Mouse (Mus musculus) embryonic facial prominence, embryonic 11.5 days (tissue): ENCODE measurements around the gene Spock1. TPM values are rescaled to one million over a fixed set of nuclear protein-coding genes. Genes with fewer than 3 reads are reported as not detected.

ENCODE experiments used
- ATAC-seq: fragments of 200-750 bp; cut with Nextera tagmentation; replicated peaks from 2 replicates; pipeline ENCODE4 v1.8.0; 2017; ENCODE audit warnings: low read depth; ENCODE audit not compliant: insufficient number of reproducible peaks, low FRiP score, low TSS enrichment
- DNase-seq: peaks from one replicate; pipeline ENCODE4 v3.0.0-alpha.2; 2015; ENCODE audit warnings: low spot score
- H3K27ac ChIP-seq: fragments of 300-500 bp; sonication (generic); replicated peaks from 2 replicates; pipeline ENCODE4 v1.5.1; 2014; ENCODE audit warnings: mild to moderate bottlenecking, low read depth, low read length, control low read depth
- H3K27me3 ChIP-seq: fragments of 300-500 bp; sonication (generic); 2 replicates; pipeline ENCODE4 v1.6.1; 2014; ENCODE audit warnings: mild to moderate bottlenecking, low read length, moderate library complexity, mixed read lengths; ENCODE audit not compliant: control insufficient read depth, insufficient read depth
- H3K36me3 ChIP-seq: fragments of 300-500 bp; sonication (generic); replicated peaks from 2 replicates; pipeline ENCODE4 v1.6.1; 2014; ENCODE audit warnings: low read depth, mild to moderate bottlenecking, low read length, moderate library complexity, mixed read lengths; ENCODE audit not compliant: control insufficient read depth, insufficient read depth
- H3K4me1 ChIP-seq: fragments of 300-500 bp; sonication (generic); 2 replicates; pipeline ENCODE4 v1.6.1; 2014; ENCODE audit warnings: low read length, mixed read lengths; ENCODE audit not compliant: control insufficient read depth, insufficient read depth
- H3K4me2 ChIP-seq: fragments of 300-500 bp; sonication (generic); 2 replicates; pipeline ENCODE4 v1.6.1; 2014; ENCODE audit warnings: low read depth, mild to moderate bottlenecking, control low read depth, low read length, moderate library complexity
- H3K4me3 ChIP-seq: fragments of 300-500 bp; sonication (generic); 2 replicates; pipeline ENCODE4 v1.5.1; 2014; ENCODE audit warnings: low read depth, low read length, control low read depth
- H3K9ac ChIP-seq: fragments of 300-500 bp; sonication (generic); replicated peaks from 2 replicates; pipeline ENCODE4 v1.6.1; 2014; ENCODE audit warnings: mild to moderate bottlenecking, control low read depth, low read length
- H3K9me3 ChIP-seq: fragments of 300-500 bp; sonication (generic); replicated peaks from 2 replicates; pipeline ENCODE4 v1.6.1; 2016; ENCODE audit warnings: mild to moderate bottlenecking, low read length, inconsistent platforms, mixed read lengths; ENCODE audit not compliant: control insufficient read depth
- WGBS: fragments of 180-500 bp; shearing (Covaris S2); extraction: QIAGEN DNeasy Blood & Tissue Kit; methylation state at CpG from one replicate; pipeline ENCODE4 v1.1.7; 2014; 5-methylcytosine and 5-hydroxymethylcytosine counted together
- polyA plus RNA-seq: library from polyadenylated mRNA; unstranded; fragments of >200 nt; fragmentation: Nextera tagmentation; extraction: Ambion mirVana; gene quantifications from 2 replicates; pipeline ENCODE4 v1.2.1, GENCODE M21; 2014

Spock1 gene
- polyA plus RNA-seq, 1 experiment from 2014 or later: 7.6 TPM

DNA sequence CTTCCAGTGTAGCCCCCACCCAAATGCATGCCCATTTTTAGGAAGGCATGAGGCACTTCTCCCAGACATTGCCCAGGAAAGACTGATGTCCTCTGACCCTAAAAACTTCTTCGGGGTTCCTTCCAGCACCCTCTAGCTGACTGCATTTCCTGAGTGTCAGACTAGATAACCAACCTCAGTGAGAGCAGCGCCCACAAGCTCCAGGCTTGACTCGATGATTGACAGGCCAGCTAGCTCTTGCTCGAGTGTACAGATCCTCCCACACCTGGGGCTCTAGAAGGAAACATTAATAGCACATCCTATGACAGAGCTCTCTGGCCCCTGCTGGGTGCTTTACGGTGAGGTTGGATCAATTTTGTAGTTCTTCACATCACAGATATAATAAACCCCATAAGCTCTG lies 219.2 kb downstream of the Spock1 start:
- H3K9me3 ChIP-seq: no peaks in the 10 kb centered on the region
- H3K4me2 ChIP-seq: no peak overlapping the region
- no peak overlapping the region for H3K4me3 ChIP-seq
- ATAC-seq (no peak), DNase-seq (no peak)
- H3K4me1 ChIP-seq: no peaks in the 10 kb centered on the region
- H3K9ac ChIP-seq: no peak overlapping the region
- H3K36me3 ChIP-seq: no peaks in the 10 kb centered on the region
- no peak overlapping the region for H3K27ac ChIP-seq
- H3K27me3 ChIP-seq: no peaks in the 10 kb centered on the region
- 73% methylated on average over 5 of the region's 5 CpGs for WGBS

DNA sequence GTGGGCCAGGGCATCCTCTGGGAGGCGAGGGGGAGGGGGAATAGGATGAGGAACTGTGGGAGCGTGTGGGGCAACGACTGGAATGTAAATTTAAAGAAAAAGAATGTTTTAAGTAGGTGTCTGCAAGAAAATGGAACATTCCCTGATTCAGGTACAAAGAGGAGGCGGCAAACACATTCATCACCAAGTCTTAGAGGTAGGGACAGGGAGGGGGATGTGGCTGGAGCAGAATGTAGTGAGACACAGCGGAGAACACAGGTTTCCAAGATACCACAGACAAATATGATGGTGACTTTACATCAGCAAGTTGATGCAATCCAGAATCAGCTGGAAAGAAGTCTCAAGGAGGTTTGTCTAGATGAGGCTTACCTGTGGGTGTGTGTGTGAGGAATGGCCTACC lies 221.7 kb downstream of the Spock1 start:
- Histone ChIP-seq H3K27me3 (no peaks in the 10 kb centered on the region), H3K9ac (no peak overlapping the region), H3K27ac (no peak overlapping the region), H3K9me3 (no peaks in the 10 kb centered on the region), H3K4me1 (no peaks in the 10 kb centered on the region), H3K36me3 (no peaks in the 10 kb centered on the region), H3K4me3 (no peak overlapping the region), H3K4me2 (no peak overlapping the region)
- ATAC-seq: no peak
- WGBS: 75% methylated on average over 5 of the region's 5 CpGs
- DNase-seq: no peak

DNA sequence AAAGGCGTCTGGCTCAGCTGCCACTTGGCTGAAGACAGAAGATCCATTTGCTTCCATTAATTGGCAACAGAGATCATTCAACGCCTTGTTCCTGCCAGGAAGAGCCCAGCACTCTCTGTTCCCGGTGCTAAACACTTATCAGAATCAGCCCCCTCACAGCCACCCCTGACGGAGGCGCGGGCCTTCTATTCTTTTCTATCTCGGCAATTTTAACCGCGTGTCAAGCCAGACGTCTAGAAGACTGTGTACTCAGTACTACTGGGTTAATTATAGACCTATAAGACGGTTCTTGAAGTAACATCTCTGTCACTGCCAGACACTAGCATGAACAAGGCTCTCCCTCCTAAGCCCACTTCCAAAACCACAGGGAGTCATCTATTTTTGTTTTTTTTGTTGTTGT lies 222.9 kb downstream of the Spock1 start:
- WGBS: 68% methylated on average over 11 of the region's 11 CpGs
- no peak for ATAC-seq
- Histone ChIP-seq H3K4me3 (no peak overlapping the region), H3K4me2 (no peak overlapping the region), H3K4me1 (no peaks in the 10 kb centered on the region), H3K27ac (no peak overlapping the region), H3K36me3 (no peaks in the 10 kb centered on the region), H3K9me3 (no peaks in the 10 kb centered on the region), H3K27me3 (no peaks in the 10 kb centered on the region), H3K9ac (no peak overlapping the region)
- no peak for DNase-seq

DNA sequence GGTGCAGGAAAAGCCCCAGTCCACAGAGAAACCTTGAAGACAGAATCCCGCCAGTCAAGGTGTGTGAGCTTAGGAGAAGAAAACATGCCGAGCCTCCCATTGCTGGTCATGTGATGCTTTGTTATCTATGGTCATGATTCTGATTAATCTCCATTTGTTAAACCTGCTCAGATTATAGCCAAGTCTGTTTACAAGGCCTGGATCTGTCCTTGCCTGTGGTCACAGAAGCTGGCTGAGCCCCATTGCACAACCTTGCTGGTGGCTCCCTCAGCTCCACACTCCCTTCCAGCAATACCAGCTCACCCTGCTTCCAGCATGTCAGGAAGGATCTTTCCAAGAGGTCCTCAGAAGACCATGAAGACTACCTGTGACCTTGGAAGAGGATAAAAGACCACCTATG lies 228.5 kb downstream of the Spock1 start:
- ATAC-seq (no peak), DNase-seq (no peak)
- H3K4me2 ChIP-seq: no peak overlapping the region
- H3K36me3 ChIP-seq: no peaks in the 10 kb centered on the region
- no peak overlapping the region for H3K27ac ChIP-seq
- H3K4me3 ChIP-seq: no peak overlapping the region
- H3K9ac ChIP-seq: no peak overlapping the region
- 82% methylated on average over 2 of the region's 2 CpGs for WGBS
- H3K4me1 ChIP-seq: no peaks in the 10 kb centered on the region
- no peaks in the 10 kb centered on the region for H3K27me3 ChIP-seq
- H3K9me3 ChIP-seq: no peaks in the 10 kb centered on the region

DNA sequence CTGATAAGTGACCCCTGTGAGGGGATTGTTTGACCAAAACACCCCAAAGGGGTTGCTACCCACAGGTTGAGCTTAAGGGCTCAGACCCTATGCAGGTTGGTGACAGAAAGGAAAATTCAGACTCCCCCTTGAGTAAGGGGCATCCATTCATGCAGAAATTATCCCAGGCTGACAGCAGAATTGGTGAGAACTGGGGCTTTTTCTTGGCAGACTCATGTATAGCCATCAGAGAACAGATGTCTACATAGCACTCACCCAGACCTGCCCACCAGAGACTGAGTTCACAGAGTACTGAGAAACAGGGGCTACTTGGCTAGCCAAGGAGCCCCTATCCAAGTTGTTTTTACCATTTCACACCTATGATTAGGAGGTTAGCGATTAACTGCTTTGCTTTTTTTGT lies 231.3 kb downstream of the Spock1 start:
- Histone ChIP-seq H3K4me2 (no peak overlapping the region), H3K27me3 (no peaks in the 10 kb centered on the region), H3K27ac (no peak overlapping the region), H3K9me3 (no peaks in the 10 kb centered on the region), H3K9ac (no peak overlapping the region), H3K4me1 (no peaks in the 10 kb centered on the region), H3K36me3 (no peaks in the 10 kb centered on the region), H3K4me3 (no peak overlapping the region)
- WGBS: 89% methylated on average over 1 of the region's 1 CpGs
- ATAC-seq: no peak
- no peak for DNase-seq

DNA sequence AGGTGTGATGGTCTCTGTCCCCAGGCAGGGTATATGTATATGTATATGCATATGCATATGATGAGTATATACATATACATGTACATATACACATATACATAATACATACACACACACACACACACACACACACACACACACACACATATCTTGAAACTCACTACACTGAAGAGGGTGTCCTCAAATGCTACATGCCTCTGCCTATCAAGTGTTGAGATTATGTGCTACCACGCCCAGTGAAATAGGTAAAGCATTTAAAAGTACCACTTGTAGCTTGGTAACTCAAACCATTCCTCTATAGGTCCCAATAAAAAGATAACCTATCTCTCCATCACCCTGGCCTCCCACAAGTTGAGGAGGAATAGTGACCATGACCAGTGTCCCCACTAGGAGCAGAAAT lies 234.7 kb downstream of the Spock1 start:
- Histone ChIP-seq H3K27me3 (no peaks in the 10 kb centered on the region), H3K4me2 (no peak overlapping the region), H3K9ac (no peak overlapping the region), H3K4me3 (no peak overlapping the region), H3K4me1 (no peaks in the 10 kb centered on the region), H3K36me3 (no peaks in the 10 kb centered on the region), H3K9me3 (no peaks in the 10 kb centered on the region), H3K27ac (no peak overlapping the region)
- DNase-seq (no peak), ATAC-seq (no peak)
- 87% methylated on average over 1 of the region's 1 CpGs for WGBS

DNA sequence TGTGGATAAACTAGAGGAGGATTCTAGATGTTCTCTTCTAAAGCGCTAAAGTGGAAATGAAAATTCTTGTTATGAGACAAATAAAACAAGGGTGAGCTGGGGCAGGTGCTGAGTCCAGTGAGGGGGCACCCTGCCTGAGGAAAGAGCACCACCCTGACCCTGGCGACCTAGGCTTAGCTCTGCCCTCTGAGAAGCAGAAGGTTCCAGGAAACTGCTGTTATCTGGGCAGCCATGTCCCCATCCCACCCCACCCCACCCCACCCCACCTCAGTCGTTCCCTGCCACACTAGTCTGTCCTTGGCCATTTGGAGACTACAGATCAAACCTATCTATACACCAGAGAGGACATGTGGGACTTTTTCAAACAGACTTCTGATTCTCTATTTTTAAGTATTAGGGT lies 235.4 kb downstream of the Spock1 start:
- Histone ChIP-seq H3K36me3 (no peaks in the 10 kb centered on the region), H3K9me3 (no peaks in the 10 kb centered on the region), H3K27ac (no peak overlapping the region), H3K27me3 (no peaks in the 10 kb centered on the region), H3K4me1 (no peaks in the 10 kb centered on the region), H3K9ac (no peak overlapping the region), H3K4me2 (no peak overlapping the region), H3K4me3 (no peak overlapping the region)
- no peak for DNase-seq
- 68% methylated on average over 3 of the region's 3 CpGs for WGBS
- ATAC-seq: no peak

DNA sequence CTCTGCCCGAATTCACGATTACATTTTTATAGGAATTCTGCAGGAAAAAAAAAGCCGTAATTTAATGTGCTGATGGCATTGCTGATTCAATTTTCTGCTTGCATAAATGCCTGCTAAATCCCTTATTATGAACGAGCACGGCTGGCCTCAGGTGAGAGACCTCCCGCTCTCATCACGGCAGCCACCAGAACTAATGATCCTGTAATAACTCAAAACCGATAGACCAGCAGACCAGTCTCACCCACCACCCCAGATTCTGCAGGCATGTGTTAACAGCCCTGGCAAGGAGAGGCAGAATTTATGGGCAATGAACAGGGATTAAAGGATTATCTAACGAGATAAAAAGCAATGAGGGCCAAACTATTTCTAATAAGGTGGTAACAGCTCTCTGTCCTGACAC lies 236.2 kb downstream of the Spock1 start:
- no peaks in the 10 kb centered on the region for H3K9me3 ChIP-seq
- no peak overlapping the region for H3K27ac ChIP-seq
- no peaks in the 10 kb centered on the region for H3K36me3 ChIP-seq
- 81% methylated on average over 9 of the region's 9 CpGs for WGBS
- H3K27me3 ChIP-seq: no peaks in the 10 kb centered on the region
- H3K4me2 ChIP-seq: no peak overlapping the region
- no peak overlapping the region for H3K9ac ChIP-seq
- DNase-seq (no peak), ATAC-seq (no peak)
- H3K4me3 ChIP-seq: no peak overlapping the region
- no peaks in the 10 kb centered on the region for H3K4me1 ChIP-seq

DNA sequence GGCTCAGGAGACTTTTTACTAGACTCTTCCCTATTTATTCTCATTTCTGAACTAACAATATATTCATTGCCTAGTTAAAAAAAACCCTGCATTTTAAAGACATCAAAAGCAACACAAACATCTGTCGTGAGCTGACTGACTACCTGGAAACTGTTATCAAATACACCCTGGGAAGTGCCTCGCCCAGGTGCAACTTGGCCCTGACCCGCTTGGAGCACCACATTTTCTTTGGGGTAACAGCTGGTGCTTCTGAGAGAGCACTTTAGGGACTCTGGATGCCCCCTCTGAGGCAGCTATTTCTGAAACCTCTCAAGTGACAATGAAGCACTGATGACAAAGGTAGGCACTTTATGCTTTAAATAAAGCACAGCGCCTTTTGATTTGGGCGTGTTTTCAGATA lies 236.8 kb downstream of the Spock1 start:
- DNase-seq (no peak), ATAC-seq (no peak)
- H3K9me3 ChIP-seq: no peaks in the 10 kb centered on the region
- H3K4me3 ChIP-seq: no peak overlapping the region
- H3K9ac ChIP-seq: no peak overlapping the region
- H3K27me3 ChIP-seq: no peaks in the 10 kb centered on the region
- no peak overlapping the region for H3K27ac ChIP-seq
- no peaks in the 10 kb centered on the region for H3K36me3 ChIP-seq
- H3K4me2 ChIP-seq: no peak overlapping the region
- H3K4me1 ChIP-seq: no peaks in the 10 kb centered on the region
- 78% methylated on average over 5 of the region's 5 CpGs for WGBS
